Mouse (Mus musculus) kidney, postnatal 4 days (tissue): ENCODE results near the gene Il1rl2.

Source experiments
- DNase-seq, 2 experiments: peaks; one replicate each; pipeline ENCODE4 v3.0.0; 2021; ENCODE audit warnings: mixed read lengths in 2 of 2

Gene Il1rl2

GRCm38 (mm10) chr1:40325711-40326327, 1.4 kb downstream of the Il1rl2 start:
- DNase-seq = peak; percentile 10 to 26

- no peak for DNase-seq
Observed at GRCm38 (mm10) chr1:40327604-40328003, 3.2 kb downstream of the Il1rl2 start.

GRCm38 (mm10) chr1:40329526-40329925, 5.1 kb downstream of the Il1rl2 start:
- no peak for DNase-seq

DNA sequence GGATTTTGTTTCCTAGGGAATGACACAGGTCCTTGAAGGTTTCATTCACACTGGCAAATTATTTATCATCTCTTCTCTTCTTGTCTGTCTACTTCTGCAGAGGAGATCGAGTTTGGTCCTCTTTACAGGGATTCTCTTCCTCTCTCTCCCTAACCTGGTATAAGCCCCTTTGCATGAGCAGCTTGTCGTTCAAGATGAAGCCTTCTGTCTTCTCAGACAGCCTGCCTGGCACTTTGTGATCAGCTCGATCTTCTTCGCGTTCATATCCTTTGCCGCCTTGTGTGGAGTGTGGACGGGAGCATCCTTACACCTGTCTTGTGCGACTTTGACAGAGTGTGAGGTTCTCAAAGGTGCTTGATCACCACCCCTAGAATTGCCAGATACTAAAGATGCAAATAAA, 5.8 kb downstream of the Il1rl2 start:
- no peak for DNase-seq

DNA sequence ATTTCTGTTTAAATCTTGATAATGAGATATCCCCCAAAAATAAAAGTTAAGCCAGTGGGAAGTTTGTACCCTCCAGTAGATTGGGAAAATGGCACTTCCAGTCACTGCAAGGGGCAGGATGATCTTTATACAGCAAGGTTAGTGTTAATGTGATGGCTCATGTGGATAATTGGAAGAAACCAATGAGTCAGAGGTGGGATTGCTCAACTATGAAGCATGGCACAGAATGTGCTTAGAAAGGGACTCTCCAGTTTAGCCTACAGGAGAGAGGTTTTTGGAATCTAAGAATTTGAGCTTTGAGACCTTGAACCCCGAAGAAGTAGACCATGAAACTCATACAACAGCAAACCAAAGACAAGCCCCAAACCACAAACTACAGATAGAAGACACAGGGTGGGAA, 14.9 kb downstream of the Il1rl2 start:
- no peak for DNase-seq

DNA sequence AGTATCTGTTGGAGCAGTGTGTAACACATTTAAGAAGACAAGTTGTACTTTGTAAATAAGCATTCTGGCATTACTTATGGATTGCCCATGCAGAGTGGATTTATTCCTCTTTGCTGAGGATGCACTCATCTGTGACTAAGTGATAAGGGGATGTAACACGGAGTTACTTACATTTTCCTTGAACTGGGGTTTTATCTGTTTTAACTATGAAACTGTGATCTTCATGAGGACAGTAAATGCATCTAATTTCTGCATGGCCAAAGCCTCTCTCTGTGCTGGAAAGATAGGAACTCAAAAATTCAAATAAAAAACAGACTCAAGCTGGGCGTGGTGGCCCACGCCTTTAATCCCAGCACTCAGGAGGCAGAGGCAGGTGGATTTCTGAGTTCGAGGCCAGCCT, 15.7 kb downstream of the Il1rl2 start:
- no peak for DNase-seq

GRCm38 (mm10) chr1:40352158-40352903, 27.9 kb downstream of the Il1rl2 start:
- no peak for DNase-seq

DNA sequence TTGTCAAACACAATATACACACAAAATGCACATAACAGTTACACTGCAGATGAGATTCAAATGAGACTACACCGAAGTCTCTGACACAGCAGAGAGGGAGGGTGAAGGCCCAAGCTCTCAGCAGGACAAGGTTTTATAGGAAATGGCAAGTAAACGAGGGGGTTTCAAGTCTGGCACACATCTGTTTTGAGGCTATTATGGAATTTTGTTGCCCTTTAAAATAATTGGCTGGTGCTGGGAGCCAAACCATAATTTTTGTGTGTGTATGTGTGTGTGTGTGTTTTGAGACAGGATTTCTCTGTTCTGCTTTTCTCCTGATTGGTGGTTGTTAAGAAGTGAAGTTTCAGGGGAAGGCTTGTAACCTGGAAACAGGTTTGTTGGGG, 28.5 kb downstream of the Il1rl2 start:
- DNase-seq = no peak

GRCm38 (mm10) chr1:40354665-40355064, 30.3 kb downstream of the Il1rl2 start:
- no peak for DNase-seq

DNA sequence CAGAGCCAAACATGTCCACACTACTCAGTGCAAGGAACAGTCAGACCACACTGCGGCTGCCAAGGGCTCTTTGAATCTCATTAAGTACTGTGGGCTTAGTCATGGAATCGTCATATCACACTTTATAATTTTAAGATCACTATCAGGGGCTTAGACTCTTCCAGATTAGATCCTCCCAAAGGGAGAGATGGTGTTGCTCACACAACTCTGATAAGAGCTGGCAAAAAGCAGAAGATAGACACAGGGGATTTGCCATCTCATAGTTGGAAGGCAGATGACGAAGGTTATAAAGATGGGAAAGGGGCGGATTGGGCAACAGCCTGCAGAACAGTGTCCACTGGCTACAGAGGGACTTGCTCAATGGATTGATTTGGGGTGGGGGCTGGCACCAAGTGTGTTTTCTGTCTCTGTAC, 31.0 kb downstream of the Il1rl2 start:
- no peak for DNase-seq

DNA sequence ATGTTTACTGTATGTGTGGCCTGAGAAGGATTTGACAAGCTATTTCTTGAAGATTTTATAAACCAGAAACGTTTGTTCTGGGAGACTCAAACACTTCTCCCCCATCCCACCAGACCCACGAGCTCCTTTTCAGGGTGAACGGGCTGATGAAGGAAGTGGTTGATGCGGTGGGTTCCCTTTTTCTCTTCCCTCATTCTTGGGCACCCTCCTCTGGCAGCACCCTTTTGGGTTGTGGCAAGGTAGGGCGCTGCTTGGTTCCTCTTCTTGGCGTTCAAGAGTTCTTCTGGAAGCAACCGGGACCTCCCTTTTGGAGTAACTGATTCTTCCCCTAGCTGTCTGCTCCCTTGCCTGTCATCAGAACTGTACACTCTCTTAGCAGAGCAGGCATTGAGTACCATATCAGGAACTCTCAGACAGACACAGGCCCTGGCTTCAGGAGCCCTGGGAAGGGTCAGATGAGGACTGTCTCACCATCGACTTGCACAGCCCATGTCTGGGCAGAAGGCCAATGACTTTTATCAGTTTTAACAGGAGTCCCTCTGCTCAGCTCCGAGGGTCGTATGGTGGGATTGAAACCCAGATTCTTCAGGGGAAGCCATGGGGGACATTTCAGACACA, 31.6 kb downstream of the Il1rl2 start:
- DNase-seq = no peak

- no peak for DNase-seq
Observed at GRCm38 (mm10) chr1:40357921-40358320, 33.5 kb downstream of the Il1rl2 start.

GRCm38 (mm10) chr1:40358351-40358750, 33.9 kb downstream of the Il1rl2 start:
- no peak for DNase-seq

DNA sequence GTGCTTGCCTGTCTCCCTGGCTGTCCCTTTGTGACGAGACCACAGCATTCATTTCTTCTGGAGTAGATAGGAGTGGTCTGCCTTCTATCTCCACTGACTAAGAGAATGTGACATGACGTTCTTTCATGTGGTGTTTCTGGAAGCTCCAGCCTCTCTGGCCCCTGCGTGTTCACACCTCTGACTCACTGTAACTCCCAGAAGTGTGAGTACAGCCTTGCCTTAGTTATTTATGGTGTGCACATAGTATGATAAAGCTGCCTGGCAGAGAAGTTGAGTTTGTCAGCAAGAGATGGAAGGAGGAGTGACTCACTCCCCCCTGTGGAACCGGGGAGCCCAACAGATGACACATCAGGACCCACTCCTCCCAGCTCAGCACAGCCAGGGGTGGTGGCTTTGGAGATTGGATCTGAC, 34.4 kb downstream of the Il1rl2 start:
- DNase-seq = no peak

DNA sequence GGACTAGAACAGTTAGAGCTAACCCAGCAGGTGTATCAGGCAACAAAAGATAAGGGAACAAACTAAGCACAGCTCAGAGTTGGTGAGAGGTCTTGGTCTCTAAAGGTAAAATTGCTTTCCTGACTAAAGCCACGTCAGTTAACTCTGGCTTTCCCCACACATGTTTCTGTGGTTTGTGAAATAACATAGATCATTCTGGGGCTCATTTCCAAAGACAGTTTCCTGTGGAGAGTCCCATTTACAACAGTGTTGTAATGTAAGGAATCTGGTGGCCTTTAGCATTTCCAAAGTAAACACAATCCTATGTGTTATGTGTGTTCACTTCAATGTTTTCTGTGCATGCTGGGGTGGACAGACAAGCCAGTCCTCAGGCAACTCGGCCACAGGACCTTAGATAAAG, 35.3 kb downstream of the Il1rl2 start:
- DNase-seq = no peak

- no peak for DNase-seq
Observed at GRCm38 (mm10) chr1:40360969-40361368, 36.6 kb downstream of the Il1rl2 start.

DNA sequence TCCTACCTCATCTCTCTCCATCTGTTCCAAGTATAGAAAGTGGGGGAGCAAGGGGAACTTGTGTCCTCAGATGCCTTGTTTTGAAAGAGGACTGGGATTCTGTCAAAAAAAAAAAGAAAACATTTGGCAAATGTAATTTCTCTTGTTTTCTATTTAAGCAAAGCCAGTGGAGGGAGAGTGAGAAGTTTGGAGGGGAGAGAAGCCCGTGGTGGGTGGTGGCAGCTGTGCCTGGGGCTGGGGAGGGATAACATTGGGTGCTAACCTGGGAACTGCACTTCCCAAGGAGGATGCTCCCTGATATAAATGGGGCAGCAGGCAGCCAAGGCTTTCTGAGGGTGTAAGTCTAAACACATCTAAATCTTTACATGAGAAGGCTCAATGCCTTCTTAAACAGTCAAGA, 37.2 kb downstream of the Il1rl2 start:
- no peak for DNase-seq

DNA sequence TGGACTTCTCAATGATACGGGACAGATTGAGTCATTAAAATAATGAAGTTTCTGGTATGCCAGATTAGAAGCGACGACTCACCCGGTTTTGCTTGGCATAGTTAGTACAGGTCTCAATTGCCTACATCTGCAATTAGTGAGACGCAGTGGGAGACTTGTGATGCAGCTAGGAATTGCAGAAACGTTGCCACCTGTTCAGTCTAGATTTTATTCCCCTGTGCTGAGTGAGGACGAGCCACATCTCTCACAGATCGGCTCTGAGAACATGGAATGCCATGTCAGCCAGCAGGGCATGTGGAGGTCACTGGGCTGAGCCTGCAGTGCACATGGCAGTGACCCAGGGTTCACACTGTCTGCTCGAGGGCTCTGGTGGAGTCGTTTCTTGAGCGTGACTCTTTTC, 38.4 kb downstream of the Il1rl2 start:
- DNase-seq = no peak

GRCm38 (mm10) chr1:40372951-40373350, 48.5 kb downstream of the Il1rl2 start:
- no peak for DNase-seq

- no peak for DNase-seq
Observed at GRCm38 (mm10) chr1:40375148-40375547, 50.7 kb downstream of the Il1rl2 start.

DNA sequence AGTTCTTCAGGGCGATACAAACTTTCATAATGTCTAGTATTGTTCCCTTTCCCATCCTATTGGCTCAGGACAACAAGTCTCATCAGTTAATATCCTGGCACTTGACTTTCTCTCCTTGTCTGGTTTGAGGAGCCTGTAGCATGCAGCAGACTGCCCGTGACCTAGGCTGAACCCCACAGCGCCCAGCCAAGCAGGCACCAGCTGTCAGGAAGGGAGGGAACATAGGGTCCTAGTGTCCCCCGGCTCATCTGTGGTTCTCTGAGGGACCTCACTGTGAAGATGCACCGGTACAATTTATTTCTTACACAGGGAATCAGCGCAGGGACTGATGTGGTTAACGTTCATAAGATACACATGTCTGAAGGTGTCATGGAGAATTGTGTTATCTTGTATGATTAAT, 52.3 kb downstream of the Il1rl2 start:
- peak in 1 of 2 experiments; percentile 13 for DNase-seq

DNA sequence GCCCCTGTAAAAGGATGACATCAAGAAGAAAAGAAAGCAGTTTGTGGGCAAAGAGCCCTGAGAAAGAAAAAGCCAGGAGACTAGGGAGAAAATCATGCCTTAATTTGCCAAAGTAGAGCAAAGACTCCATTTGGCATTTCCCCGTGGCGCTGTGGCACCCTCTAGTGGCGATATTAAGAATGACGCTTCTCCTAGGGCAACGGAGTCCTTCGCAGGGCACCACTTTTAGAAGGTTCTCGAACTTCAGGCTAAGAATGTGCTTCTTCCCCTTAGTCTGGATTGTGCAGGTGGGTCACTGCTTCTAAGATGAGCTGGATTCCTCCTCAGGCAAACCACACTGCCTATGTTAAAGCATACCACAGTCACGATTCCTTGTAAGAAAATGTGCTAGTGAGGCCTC, 54.4 kb downstream of the Il1rl2 start:
- peak; percentile 75 to 78 for DNase-seq

GRCm38 (mm10) chr1:40380111-40380510, 55.7 kb downstream of the Il1rl2 start:
- peak; percentile 81 to 85 for DNase-seq

- no peak for DNase-seq
Observed at GRCm38 (mm10) chr1:40380990-40381389, 56.6 kb downstream of the Il1rl2 start.
